Mouse (Mus musculus): ENCODE data around the gene Thsd4. TPM values are rescaled to one million over a fixed set of nuclear protein-coding genes. Genes with fewer than 3 reads are reported as not detected.

Gene Thsd4
- polyA plus RNA-seq, 1 experiment from 2014 or later: 11.4 TPM

DNA sequence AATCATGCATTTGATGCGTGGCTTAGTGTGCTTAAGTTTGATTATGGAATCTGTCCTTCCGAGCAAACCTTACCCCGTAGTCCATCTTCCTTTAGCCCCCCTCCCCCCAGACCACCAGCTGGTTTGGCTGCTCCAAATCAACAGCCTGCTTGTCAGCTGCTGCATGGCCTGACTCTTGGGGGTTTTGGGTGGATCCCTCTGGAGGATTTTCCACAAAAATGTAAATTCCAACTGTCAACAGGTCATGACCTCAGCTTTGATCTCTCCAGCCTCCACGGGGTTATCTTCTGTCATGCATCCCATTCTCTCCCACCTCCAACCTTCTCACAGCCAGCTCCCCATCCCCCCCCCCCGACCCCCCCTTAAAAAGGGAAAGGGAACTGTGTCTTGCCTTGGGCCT is 496.9 kb downstream of the Thsd4 start:
- Histone ChIP-seq H3K4me1 (replicated peaks; ENCODE audit: control insufficient read depth, insufficient read depth, low read length) (peaks cover 7% of the 10 kb centered on the region; the same call in 1 of the 2 replicates), H3K27ac (ENCODE audit: low read depth, low read length) (no peak overlapping the region), H3K27me3 (replicated peaks; ENCODE audit: control insufficient read depth, insufficient read depth, low read length) (no peaks in the 10 kb centered on the region), H3K36me3 (ENCODE audit: control insufficient read depth, insufficient read depth) (no peaks in the 10 kb centered on the region), H3K9me3 (ENCODE audit: control insufficient read depth) (no peaks in the 10 kb centered on the region), H3K9ac (ENCODE audit: low read depth, low read length) (no peak overlapping the region), H3K4me3 (ENCODE audit: low read depth, low read length) (no peak overlapping the region), H3K4me2 (replicated peaks; ENCODE audit: low read depth) (no peak overlapping the region)
- ATAC-seq: no peak
- WGBS: 29% methylated on average over 5 of the region's 5 CpGs
- TF ChIP-seq CTCF (IDR thresholded peaks at IDR 0.05; ENCODE audit: low read depth): no peak

DNA sequence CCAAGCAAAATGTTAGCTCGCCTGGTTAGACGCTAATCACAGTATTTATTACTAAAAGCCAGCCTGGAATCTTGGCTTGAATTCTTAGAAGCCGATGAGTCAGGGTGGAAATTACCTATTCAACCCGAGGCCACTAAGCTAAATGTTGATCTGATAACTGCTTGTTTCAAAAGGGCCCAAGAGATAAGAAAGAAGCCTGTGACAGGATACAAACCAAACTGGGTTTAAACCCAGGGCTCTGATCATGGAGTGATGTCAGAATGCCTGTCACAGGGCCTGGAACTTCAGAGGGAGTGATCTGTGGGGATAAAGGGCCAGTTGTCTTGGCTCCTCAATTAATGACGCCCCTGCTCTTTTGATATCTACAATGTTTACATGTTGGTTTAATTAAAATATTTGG is 497.3 kb downstream of the Thsd4 start:
- Histone ChIP-seq H3K4me2 (replicated peaks; ENCODE audit: low read depth) (no peak overlapping the region), H3K4me1 (replicated peaks; ENCODE audit: control insufficient read depth, insufficient read depth, low read length) (peaks cover 7% of the 10 kb centered on the region; the same call in 1 of the 2 replicates), H3K9me3 (ENCODE audit: control insufficient read depth) (no peaks in the 10 kb centered on the region), H3K36me3 (ENCODE audit: control insufficient read depth, insufficient read depth) (no peaks in the 10 kb centered on the region), H3K4me3 (ENCODE audit: low read depth, low read length) (no peak overlapping the region), H3K27ac (ENCODE audit: low read depth, low read length) (no peak overlapping the region), H3K9ac (ENCODE audit: low read depth, low read length) (no peak overlapping the region), H3K27me3 (replicated peaks; ENCODE audit: control insufficient read depth, insufficient read depth, low read length) (no peaks in the 10 kb centered on the region)
- 18% methylated on average over 5 of the region's 5 CpGs for WGBS
- TF ChIP-seq CTCF (IDR thresholded peaks at IDR 0.05; ENCODE audit: low read depth): no peak
- ATAC-seq: no peak

DNA sequence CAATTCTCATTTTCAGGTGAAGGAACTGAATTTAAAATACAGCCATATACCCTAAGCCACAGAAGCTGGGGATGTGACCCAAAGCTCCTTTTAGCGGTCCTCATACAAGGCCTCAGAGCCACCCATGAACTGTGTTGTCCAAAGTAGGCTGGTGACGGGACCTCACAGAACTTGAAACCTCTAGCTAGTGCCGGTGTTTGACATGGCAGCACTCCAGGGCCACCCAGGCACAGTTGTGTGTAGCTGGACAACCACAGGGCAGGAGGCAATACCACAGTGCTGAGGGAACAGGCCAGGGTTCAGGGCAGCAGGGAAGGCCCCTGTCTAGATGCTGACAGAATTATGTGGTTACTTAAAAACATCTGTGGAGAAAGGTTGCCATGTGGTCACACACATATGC is 499.5 kb downstream of the Thsd4 start:
- Histone ChIP-seq H3K9me3 (ENCODE audit: control insufficient read depth) (no peaks in the 10 kb centered on the region), H3K9ac (ENCODE audit: low read depth, low read length) (no peak overlapping the region), H3K27me3 (replicated peaks; ENCODE audit: control insufficient read depth, insufficient read depth, low read length) (no peaks in the 10 kb centered on the region), H3K4me3 (ENCODE audit: low read depth, low read length) (no peak overlapping the region), H3K27ac (ENCODE audit: low read depth, low read length) (no peak overlapping the region), H3K4me2 (replicated peaks; ENCODE audit: low read depth) (no peak overlapping the region), H3K36me3 (ENCODE audit: control insufficient read depth, insufficient read depth) (no peaks in the 10 kb centered on the region), H3K4me1 (replicated peaks; ENCODE audit: control insufficient read depth, insufficient read depth, low read length) (peaks cover 7% of the 10 kb centered on the region; the same call in 1 of the 2 replicates)
- ATAC-seq: no peak
- 83% methylated on average over 3 of the region's 3 CpGs for WGBS
- no peak for TF ChIP-seq CTCF (IDR thresholded peaks at IDR 0.05; ENCODE audit: low read depth)

DNA sequence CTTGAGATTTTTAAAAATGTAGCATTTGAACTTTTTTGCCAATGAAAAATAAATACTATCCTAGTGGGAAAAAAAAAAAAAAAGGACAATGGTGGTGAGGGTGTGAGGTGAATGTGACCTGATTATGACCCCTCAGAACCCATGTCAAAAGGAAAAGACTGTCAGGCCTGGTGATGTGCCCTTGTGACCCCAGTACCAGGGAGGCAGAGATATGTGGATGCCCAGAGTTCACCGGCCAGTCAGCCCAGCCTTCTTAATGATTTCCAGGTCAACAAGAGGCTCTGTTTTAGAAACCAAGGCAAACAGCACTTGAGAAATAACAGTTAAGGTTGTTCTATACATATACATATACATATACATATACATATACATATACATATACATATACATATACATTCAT is 501.4 kb downstream of the Thsd4 start:
- no peak overlapping the region for H3K27ac ChIP-seq (ENCODE audit: low read depth, low read length)
- ATAC-seq: no peak
- H3K4me1 ChIP-seq (replicated peaks; ENCODE audit: control insufficient read depth, insufficient read depth, low read length): peaks cover 7% of the 10 kb centered on the region; the same call in 1 of the 2 replicates
- H3K4me2 ChIP-seq (replicated peaks; ENCODE audit: low read depth): no peak overlapping the region
- no peak for TF ChIP-seq CTCF (IDR thresholded peaks at IDR 0.05; ENCODE audit: low read depth)
- no peaks in the 10 kb centered on the region for H3K9me3 ChIP-seq (ENCODE audit: control insufficient read depth)
- H3K4me3 ChIP-seq (ENCODE audit: low read depth, low read length): no peak overlapping the region
- H3K36me3 ChIP-seq (ENCODE audit: control insufficient read depth, insufficient read depth): no peaks in the 10 kb centered on the region
- WGBS: 35% methylated on average over 1 of the region's 1 CpGs
- no peaks in the 10 kb centered on the region for H3K27me3 ChIP-seq (replicated peaks; ENCODE audit: control insufficient read depth, insufficient read depth, low read length)
- H3K9ac ChIP-seq (ENCODE audit: low read depth, low read length): no peak overlapping the region

DNA sequence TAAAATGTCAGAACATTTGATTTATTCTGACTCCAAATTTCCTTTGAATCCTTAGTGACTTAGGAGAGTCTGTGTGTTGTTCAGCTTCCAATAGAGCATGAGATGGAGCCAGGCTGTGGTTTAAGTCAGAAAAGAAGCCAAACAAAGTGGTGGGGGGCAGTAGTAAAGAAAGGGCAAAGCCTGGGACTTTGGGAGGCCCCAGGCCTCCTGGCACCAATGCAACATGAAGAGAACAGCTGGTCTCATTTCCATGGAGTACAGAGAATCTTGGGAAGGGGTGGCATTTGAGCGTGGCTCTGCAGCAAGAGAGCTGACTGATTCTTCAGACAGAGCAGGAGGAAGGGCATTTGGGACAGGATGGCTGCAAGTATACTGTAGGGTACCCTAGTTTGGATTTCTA is 511.6 kb downstream of the Thsd4 start:
- Histone ChIP-seq H3K4me2 (replicated peaks; ENCODE audit: low read depth) (no peak overlapping the region), H3K4me1 (replicated peaks; ENCODE audit: control insufficient read depth, insufficient read depth, low read length) (no peaks in the 10 kb centered on the region), H3K4me3 (ENCODE audit: low read depth, low read length) (no peak overlapping the region), H3K36me3 (ENCODE audit: control insufficient read depth, insufficient read depth) (no peaks in the 10 kb centered on the region), H3K9ac (ENCODE audit: low read depth, low read length) (no peak overlapping the region), H3K27me3 (replicated peaks; ENCODE audit: control insufficient read depth, insufficient read depth, low read length) (no peaks in the 10 kb centered on the region), H3K9me3 (ENCODE audit: control insufficient read depth) (no peaks in the 10 kb centered on the region), H3K27ac (ENCODE audit: low read depth, low read length) (no peak overlapping the region)
- no peak for ATAC-seq
- no peak for TF ChIP-seq CTCF (IDR thresholded peaks at IDR 0.05; ENCODE audit: low read depth)
- WGBS: 70% methylated on average over 1 of the region's 1 CpGs

DNA sequence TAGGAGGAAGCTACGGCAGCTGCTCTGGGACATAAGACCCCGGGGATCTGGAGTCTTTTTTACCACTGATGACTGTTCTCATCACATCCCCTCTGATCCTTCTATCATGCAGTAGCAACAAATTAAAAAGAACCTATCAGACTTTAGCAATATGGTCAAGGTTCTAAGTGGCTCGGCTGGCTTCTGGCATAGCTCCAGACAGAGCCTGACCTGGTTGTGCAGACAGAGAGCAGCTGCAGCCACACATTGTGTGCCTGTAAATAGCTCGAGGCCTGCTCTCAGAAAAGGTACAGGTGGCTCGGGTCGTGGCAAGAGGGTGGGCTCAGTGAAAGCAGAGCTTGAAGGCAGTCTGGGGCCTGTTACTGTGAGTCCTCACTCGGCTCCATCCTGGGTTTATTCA is 512.9 kb downstream of the Thsd4 start:
- TF ChIP-seq CTCF (IDR thresholded peaks at IDR 0.05; ENCODE audit: low read depth): no peak
- 53% methylated on average over 7 of the region's 7 CpGs for WGBS
- ATAC-seq: no peak
- no peaks in the 10 kb centered on the region for H3K36me3 ChIP-seq (ENCODE audit: control insufficient read depth, insufficient read depth)
- H3K9me3 ChIP-seq (ENCODE audit: control insufficient read depth): no peaks in the 10 kb centered on the region
- no peaks in the 10 kb centered on the region for H3K4me1 ChIP-seq (replicated peaks; ENCODE audit: control insufficient read depth, insufficient read depth, low read length)
- no peaks in the 10 kb centered on the region for H3K27me3 ChIP-seq (replicated peaks; ENCODE audit: control insufficient read depth, insufficient read depth, low read length)
- no peak overlapping the region for H3K9ac ChIP-seq (ENCODE audit: low read depth, low read length)
- H3K4me3 ChIP-seq (ENCODE audit: low read depth, low read length): no peak overlapping the region
- H3K4me2 ChIP-seq (replicated peaks; ENCODE audit: low read depth): no peak overlapping the region
- no peak overlapping the region for H3K27ac ChIP-seq (ENCODE audit: low read depth, low read length)

DNA sequence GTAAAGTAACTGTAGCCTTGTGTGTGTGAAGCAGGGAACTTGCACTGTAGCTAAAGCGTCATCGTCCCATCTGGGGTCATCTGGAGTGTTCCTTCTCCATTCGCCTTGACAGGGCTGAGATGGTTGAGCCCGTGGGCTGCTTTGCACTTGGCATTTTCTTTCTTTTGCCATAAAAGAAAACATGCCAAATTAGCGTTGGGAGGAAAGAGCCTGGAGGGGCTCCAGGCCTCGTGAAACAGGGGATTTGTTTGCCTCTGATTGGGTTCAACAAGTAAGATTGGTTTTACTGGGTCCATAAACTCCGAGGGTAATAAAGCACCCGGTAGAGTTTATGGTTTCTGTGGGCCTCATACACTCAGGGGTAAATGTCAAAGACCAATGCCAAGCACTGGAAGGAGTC is 519.5 kb downstream of the Thsd4 start:
- Histone ChIP-seq H3K9ac (ENCODE audit: low read depth, low read length) (no peak overlapping the region), H3K4me3 (ENCODE audit: low read depth, low read length) (no peak overlapping the region), H3K9me3 (ENCODE audit: control insufficient read depth) (no peaks in the 10 kb centered on the region), H3K36me3 (ENCODE audit: control insufficient read depth, insufficient read depth) (no peaks in the 10 kb centered on the region), H3K4me2 (replicated peaks; ENCODE audit: low read depth) (no peak overlapping the region), H3K27ac (ENCODE audit: low read depth, low read length) (no peak overlapping the region), H3K27me3 (replicated peaks; ENCODE audit: control insufficient read depth, insufficient read depth, low read length) (no peaks in the 10 kb centered on the region), H3K4me1 (replicated peaks; ENCODE audit: control insufficient read depth, insufficient read depth, low read length) (no peaks in the 10 kb centered on the region; the same call in 1 of the 2 replicates)
- WGBS: 58% methylated on average over 8 of the region's 8 CpGs
- no peak for TF ChIP-seq CTCF (IDR thresholded peaks at IDR 0.05; ENCODE audit: low read depth)
- ATAC-seq: no peak
